Mouse (Mus musculus) layer of hippocampus, adult 8-10 months (tissue): Measurements from ENCODE around the gene Stk31. TPM values are rescaled to one million over a fixed set of nuclear protein-coding genes. Genes with fewer than 3 reads are reported as not detected.
"Not testable (repeated sequence)": the region's sequence is repeated elsewhere in the genome, so short reads cannot be mapped to it uniquely, and the experiment has no call there.

Source experiments
- DNase-seq, 2 experiments: peaks; one replicate each; pipeline ENCODE4 v3.0.0; 2022; ENCODE audit warnings: low spot score in 2 of 2
- total RNA-seq, 4 experiments: library from RNA; stranded (reverse); gene quantifications; 2 replicates each; pipeline ENCODE4 v1.2.4; 2022

Gene Stk31
- total RNA-seq = 1 to 10 TPM in 3 of 4 experiments, under 1 TPM in 1; 0.86 to 1.6 (median 1.4) TPM

DNA sequence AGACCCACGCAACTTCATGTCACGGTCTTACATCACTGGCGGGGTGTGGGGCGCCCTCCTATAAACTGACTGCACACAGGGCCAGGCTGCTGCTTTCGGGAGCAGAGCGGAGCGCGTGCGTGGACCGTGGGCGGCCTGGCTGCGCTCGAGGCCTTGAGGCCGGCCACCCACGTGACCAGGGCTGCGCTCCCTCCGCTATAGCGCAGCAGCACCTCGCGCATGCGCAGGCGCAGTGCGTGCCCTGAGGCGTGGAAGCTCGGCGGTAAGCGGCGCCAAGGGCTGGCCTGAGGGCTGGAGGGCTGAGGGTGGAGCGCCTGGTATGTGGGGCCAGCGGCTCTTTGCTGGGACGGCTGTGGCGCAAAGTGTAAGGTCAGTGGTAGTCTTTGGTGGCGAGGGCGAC, at the start of gene Stk31:
Stk31 (plus strand) TSS at position 289 of the 400 bp plus-strand sequence.
- DNase-seq = no peak

DNA sequence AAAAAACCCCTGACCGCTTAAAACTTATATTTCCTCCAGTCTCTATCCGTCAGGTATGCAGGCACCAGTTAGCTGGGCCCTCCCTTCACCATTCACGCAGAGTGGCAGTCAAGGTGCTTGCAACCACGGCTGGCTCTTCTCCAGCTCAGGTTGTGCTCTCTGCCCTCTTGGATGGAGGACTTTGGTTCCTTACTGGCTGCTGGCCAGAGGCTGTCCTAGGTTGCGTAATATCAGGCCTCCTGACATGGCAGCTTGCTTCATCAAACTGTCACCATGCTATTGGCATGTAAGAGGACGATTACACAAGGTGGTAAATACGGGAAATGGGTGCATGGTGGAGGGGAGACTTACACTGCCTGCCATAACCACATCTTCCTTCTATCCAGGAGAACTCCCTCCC, 45.6 kb upstream of the Stk31 start:
- DNase-seq = no peak

DNA sequence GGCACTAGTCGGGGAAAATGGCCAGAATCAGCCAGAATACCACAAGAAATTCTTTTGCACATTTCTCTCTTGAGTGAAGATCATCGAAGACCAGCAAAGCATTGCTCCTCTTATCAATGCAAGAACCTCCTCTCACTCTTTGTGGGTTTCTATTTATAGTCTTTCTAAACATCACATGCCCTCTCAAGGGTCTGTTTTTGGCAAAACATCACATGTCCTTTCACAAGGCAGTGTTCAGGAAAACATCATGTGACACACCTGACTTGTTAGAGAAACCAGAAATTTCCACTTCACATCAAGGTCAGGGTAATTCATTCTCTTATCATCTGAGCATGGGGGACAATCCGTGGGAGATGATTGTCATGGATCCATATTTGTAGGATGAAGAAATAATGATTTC, 40.8 kb upstream of the Stk31 start:
- no peak for DNase-seq

- DNase-seq = no peak
Observed at GRCm38 (mm10) chr6:49355171-49355570, 40.2 kb upstream of the Stk31 start.

DNA sequence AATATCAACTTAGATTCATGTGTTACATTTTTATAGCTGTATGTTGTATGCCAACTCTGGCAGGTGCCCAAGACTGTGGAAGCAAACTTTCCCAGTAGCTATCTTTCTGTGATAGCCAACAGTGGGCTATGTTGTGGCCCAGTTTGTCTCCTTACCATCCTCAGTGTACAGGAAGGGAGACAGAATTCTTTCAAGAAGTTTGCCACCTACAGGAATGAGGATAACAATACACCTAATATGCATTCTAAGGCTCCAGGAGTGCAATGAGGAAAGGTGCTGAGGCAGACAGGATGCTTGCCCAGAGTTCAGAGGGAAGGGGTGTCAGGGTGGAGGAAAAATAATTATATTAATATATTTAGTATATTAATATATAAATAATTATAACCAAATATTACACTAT, 35.0 kb upstream of the Stk31 start:
- DNase-seq = no peak

DNA sequence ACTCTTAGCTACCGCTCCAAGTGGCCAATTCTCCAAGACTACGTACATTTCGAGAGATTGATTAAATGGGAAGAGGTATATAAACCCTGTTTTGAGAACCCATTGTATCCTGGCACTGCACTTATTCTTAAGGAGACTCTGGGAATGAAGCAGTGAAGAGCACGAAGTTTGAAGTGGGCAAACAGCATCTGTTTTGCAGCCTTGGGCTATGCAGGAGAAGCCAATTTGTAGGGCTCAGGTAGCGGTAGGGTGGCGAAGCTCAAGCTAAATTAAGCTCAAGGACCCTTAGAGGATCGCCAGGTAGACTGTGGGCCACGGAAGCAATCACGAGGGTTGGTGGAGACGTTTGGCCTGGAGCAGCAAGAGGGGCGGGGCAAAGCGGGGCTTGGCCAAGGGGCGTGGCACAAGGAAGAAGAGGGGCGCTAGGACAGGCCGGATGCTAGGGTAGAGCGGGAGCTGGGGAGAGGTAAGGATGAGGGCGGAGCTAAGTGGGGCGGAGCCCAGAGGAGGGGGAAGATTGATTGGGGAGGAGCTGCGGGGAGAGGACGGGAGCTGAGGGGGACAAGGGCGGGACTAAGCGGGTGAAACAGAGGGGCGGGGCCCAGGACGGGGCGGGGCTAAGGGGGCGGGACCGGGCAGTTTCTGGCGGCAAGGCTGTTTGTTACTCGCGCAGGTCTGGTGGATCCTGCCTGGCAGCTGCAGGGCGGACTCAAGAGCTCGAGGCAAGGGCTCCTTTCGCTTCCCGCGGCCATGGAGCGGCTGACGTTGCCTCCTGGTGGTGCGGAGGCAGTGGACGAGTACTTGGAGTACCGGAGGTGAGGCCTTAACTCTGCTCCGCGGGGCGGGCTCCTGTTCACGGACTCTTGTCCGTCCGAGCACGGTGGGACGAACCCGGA, 28.0 kb upstream of the Stk31 start, which contains the start of gene Fam221a:
Fam221a (plus strand) TSS at position 581 of the 896 bp plus-strand sequence.
- peak; percentile 56 to 58 for DNase-seq

GRCm38 (mm10) chr6:49368212-49368611, 27.2 kb upstream of the Stk31 start:
- no peak for DNase-seq

DNA sequence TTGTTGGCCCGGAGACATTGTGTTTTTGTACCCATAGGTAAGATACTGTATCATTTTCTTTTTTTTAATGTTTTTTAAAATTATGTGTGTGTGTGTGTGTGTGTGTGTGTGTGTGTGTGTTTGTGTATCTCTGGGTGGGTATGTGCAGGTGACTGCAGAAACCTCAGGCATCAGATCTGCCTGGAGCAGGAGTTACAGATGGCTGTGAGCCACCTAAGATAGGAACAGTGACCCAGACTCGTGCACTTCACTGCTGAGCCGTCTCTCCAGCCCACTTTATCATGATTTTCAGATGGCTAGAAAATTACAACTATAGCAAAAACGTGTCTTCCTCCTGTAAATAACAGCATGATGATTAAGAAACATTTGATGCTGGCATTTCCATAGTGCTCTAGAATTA, 22.7 kb upstream of the Stk31 start:
- no peak for DNase-seq

DNA sequence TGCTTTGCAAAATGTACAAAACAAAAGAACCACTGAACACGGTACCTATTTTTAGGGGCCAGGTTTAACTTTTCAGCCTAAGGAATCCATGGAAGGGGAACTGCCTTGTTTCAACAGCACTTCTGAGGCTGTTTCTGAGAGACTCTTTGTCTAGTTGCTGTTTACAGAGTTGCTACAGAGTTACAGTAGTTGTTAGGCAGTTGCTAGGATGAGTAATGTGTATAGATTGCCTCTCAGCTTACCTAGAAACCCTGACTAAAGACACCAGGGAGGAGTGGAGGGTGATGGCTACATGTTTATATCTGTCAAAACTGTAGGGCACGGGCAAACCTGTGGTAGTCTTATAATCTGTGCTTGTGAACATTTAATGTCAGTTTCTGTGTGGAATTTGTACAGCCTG, 21.5 kb upstream of the Stk31 start:
- DNase-seq = no peak

GRCm38 (mm10) chr6:49378328-49378727, 17.1 kb upstream of the Stk31 start:
- DNase-seq = no peak

DNA sequence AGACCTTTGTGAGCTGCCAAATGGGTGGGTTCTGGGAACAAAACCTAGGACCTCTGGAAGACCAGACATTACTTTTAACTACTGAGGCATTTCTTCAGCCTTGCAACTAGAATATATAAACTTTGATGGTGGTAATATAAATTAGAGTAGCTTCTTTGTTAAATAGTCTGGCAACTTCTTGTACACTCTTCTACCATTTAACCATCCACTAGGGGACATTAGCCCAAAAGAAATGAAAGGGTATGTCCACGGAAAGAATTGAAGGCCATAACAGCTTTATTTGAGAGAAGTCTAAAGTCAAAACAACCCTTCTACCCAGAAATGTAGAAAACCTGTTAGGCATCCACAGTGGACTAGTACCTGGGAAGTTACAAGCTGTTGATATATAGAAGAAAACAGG, 1.1 kb upstream of the Stk31 start:
- DNase-seq = no peak

- no peak for DNase-seq
Observed at GRCm38 (mm10) chr6:49397466-49397865, 2.1 kb downstream of the Stk31 start.

DNA sequence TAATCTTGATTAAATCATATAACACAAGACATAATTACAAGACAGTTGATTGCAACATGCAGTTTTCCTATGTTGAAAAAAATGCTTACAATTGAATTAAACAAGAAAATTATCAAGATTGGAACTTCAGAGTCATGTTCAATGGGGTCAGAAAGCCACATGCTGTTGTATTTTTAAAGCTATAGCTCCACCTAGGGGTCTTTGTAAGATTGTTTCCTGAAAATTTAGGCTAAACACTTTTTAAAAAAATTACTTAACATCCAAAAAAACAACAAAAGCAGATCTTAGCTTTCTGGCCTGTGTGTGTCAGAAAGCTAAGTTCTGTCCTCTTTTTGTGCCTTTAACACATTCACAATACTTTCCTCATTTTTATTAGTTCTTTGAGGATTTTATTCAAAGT, 3.0 kb downstream of the Stk31 start:
- no peak for DNase-seq

- no peak for DNase-seq
Observed at GRCm38 (mm10) chr6:49410830-49411229, 15.4 kb downstream of the Stk31 start.

- DNase-seq = not testable (repeated sequence)
Observed at GRCm38 (mm10) chr6:49412967-49413366, 17.6 kb downstream of the Stk31 start.

GRCm38 (mm10) chr6:49415971-49416370, 20.6 kb downstream of the Stk31 start:
- no peak for DNase-seq

DNA sequence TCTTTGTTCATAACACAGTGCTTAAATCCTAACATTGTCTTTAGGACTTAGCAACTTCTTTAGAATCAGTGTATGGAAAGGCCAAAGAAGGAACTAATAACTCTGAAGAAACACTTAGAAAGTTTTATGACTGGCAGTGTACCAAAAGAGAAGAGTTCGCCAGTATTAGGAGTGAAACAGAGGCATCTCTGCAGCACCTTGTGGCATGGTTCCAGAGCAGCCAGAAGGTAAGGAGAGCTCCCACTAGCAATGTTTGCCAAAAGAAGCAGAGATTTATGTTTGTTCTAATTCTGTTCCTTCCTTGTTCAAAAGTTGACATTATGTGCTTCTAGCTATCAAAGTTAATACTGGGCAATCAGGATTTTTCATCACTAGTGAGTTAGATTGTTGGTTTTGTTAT, 41.9 kb downstream of the Stk31 start:
- no peak for DNase-seq

GRCm38 (mm10) chr6:49458112-49458511, 62.7 kb downstream of the Stk31 start:
- no peak for DNase-seq

DNA sequence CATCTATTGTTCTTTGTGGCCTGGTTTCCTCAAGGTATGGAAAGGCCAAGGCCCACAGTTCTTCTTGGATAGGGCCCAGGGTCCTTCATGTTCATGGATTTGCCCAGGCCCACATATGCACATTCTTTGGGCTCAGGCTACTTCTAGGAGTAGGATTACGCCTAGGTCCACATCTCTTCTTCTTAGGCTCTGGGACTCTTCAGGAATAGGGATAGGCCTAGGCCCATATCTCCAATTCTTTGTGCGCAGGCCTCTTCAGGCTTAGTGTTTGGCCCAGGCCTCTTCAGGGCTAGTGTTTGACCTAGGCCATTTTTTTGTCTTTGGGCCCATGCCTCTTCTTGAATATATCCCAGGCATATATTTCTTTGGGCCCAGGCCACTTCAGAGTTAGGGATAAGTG, 87.8 kb downstream of the Stk31 start:
- no peak for DNase-seq

- DNase-seq = no peak
Observed at GRCm38 (mm10) chr6:49491526-49491925, 96.1 kb downstream of the Stk31 start.

DNA sequence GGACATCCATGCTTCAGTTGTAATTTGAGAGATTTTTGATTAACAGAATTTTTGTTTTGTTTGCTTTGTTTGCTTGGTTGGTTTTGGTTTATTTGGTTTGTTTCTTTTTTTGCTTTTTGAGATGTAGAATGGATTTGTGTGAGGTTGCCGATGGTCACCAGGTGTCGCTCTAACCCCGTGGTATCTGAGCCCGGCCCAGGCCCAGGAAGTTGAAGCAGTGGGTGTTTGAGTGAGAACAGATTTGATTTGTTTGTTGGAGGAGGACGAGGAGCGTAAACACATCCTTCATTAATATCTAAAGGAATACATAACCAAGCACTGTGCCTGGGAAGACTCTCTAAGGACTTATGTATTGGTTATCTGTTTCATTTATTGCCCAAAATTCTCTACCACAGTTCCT, 123.6 kb downstream of the Stk31 start:
- peak; percentile 51 to 77 for DNase-seq
